Mouse (Mus musculus) retina, postnatal 7 days (tissue): Measurements from ENCODE around the gene Cyp2c70.
"Not testable (repeated sequence)": the region's sequence is repeated elsewhere in the genome, so short reads cannot be mapped to it uniquely, and the experiment has no call there.

ENCODE experiments used
- DNase-seq: peaks from one replicate; pipeline ENCODE4 v3.0.0-alpha.2; 2012; ENCODE audit warnings: low read depth, low spot score

Gene Cyp2c70

DNA sequence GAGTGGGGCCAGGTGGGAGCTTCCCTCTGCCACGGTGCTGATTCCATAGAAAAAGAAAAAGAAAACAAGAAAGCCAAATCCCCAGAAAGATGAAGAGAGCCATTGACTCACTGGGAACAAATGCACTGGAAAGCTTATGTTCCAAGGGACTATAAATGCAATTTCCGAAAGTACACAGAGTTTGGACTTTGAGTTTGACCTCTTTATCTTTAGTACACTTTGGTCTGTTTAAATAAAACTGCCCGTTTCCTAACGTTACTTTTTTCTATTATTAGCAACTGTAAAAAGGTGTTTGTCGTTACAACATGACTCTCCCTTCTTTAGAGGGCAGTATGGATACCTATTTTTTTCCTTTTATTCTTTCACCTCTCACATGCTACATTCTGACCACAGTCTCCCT is at the start of gene Cyp2c70:
TSS of gene Cyp2c70 (minus strand) at position 174 of the 400 bp plus-strand sequence.
- DNase-seq, result no peak

GRCm38 (mm10) chr19:40232560-40232959 is 45.4 kb upstream of the Cyp2c70 start:
- no peak for DNase-seq

DNA sequence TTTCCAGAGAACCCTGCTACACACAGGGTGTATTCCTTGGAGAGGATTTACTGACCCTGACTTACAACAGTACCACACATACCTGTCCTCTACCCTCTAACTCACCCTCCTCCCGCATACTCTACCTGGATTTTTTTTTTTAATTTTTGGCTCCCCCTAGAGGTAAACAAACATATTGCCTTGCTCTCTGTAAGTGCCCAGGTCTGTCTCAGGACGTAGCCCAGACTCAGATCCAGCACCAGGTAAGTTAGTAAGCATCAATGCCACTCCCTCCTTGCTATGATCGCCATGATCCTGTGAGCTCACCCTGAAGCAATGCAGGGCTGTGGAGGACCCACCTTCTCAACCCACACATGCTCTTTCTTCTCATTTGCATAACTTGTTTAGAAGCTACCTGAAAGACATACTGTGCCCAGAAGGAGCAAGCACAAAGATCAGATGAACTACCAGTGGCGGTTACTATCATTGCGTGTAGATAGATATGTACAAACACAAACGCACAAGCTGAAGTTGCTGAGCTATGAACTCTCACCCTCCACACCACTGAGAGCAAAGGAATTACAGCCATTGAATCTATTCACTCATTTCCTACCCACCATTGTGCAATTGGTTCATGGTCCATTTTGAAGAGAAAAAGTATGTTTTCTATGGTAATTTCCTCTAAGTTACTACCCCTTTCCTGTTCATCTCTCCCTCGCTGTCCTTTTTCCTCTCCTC is 44.9 kb upstream of the Cyp2c70 start:
- DNase-seq, result no peak

- no peak for DNase-seq
Measured at GRCm38 (mm10) chr19:40231074-40231738, 44.1 kb upstream of the Cyp2c70 start.

DNA sequence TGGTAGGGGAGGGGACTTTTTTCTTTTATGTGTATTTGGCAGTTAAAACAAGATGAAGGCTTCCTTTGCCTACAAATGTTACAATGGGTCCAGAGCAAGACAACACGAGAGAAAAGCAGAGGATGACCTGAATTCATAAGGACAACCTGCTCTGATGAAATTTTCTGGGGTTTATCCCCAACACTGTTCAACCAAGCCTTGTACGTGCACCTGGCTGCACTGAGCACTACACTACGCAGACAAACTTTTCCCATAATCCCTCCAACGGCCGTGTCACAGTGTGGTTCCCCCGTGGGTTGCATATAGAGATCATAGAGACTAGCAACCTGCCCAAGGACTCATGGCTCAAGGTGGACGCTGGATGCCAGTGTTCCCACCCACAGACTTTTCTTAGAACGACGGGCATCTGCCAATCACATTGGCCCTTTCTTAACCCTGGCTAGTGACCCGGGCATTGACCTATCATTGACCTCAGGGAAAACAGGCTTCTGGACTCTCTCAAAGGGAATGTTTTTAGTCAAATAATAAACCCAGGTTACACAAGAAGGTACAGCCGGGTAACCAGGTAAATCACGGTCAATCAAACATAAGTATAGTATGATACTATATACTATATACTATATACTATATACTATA is 39.5 kb upstream of the Cyp2c70 start:
- DNase-seq, result no peak

GRCm38 (mm10) chr19:40225761-40226110 is 38.6 kb upstream of the Cyp2c70 start:
- no peak for DNase-seq

GRCm38 (mm10) chr19:40225102-40225760 is 38.1 kb upstream of the Cyp2c70 start:
- peak; percentile 54 for DNase-seq

DNA sequence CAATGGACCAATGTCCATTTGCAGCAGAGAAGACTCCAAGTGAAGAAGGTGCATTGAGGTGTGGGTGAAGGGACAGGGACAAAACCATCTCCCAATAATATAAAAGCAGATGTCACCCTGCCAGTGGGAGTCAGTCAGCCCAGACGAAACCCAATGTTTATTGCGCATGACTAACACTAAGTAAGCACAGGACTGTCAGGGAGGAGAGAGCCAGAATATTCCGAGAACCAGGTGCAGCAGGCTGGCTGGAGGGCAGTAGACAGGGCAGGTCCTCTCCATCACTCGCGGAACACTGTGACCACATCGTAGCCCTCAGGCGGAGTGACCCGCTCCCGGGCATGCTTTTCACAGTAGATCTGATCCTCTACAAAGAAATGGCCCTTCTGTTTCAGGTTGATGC is 35.2 kb upstream of the Cyp2c70 start:
- DNase-seq, result not testable (repeated sequence)

DNA sequence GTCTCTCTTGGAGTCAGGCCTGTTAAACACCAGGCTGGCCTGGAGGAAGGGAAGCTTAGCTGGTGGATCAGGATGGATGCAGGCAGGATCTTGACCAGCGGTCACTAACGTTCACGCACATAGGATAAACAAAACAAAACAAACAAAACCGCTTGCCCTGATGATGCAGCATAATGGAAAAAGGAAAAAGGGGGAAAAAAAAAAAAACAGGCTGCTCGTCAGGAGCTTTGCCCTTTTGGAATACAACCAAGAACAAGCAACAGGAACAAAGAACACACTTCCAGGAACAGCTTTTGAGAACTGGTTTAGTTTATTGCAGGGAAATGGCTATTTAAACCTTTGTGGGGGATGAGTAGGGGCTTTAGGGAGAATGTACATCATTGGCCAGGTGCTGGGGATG is 33.7 kb upstream of the Cyp2c70 start:
- no peak for DNase-seq

- DNase-seq, result not testable (repeated sequence)
Measured at GRCm38 (mm10) chr19:40202947-40203346, 15.8 kb upstream of the Cyp2c70 start.

GRCm38 (mm10) chr19:40190596-40190995 is 3.5 kb upstream of the Cyp2c70 start:
- no peak for DNase-seq

- DNase-seq, result no peak
Measured at GRCm38 (mm10) chr19:40183600-40183999, 3.5 kb downstream of the Cyp2c70 start.

DNA sequence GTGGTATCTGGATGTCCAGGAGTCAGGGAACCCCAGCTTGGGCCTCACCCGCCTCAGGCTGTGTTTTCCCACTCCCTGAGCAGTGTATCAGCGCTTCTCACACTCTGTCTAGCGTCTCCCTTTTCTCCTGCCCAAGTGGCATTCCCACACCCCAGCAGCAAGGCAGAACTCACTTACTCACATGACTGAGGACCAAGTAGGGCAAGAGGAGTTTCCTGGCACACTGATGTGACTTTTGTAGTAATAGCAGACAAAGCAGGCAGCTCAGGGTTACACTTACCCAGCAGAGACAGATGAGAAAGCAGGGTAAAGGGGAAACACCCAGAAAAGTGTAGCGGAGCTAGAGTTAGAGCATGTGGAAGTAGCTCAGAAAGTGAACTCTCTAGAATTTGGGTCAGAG is 8.8 kb downstream of the Cyp2c70 start:
- DNase-seq, result no peak

- DNase-seq, result not testable (repeated sequence)
Measured at GRCm38 (mm10) chr19:40168391-40168790, 18.7 kb downstream of the Cyp2c70 start.

DNA sequence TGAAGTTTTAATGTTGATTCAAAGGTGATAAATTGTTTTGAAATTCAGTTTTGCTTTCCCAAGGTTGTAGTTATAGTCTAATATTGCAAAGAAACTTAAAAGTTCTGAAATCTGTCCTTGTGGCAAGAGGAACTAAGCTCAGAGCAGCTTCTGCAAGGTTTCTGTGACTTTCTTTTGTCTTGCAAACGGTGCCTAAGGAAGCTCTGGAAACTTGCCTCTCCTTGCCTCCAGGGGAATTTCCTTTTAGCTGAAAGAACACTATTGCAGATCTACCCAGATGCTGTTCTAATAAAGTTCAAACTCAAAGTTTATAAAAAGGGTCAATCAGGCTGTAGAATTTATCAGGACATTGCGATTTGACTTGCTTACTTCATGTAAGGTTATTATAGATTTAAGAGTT is 60.1 kb downstream of the Cyp2c70 start:
- DNase-seq, result not testable (repeated sequence)

DNA sequence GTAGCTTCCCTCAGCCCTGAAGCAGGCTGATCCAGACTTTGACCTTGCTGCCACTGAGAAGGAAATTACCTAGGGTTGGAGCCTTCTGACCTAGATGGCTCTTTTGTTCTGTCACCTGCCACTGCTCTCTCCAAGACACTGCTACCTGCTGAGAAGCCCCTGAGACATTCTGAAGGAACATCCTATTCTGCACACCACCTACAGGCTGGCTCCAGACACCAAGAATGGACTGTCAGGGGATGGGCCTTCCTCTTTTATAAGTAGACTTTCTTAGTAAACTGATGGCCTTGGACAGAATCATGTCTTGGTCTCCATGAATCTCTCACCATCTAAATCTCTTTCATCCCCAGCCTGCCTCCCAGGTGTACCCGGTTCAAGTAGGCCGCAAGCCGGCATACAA is 62.0 kb downstream of the Cyp2c70 start:
- not testable (repeated sequence) for DNase-seq

DNA sequence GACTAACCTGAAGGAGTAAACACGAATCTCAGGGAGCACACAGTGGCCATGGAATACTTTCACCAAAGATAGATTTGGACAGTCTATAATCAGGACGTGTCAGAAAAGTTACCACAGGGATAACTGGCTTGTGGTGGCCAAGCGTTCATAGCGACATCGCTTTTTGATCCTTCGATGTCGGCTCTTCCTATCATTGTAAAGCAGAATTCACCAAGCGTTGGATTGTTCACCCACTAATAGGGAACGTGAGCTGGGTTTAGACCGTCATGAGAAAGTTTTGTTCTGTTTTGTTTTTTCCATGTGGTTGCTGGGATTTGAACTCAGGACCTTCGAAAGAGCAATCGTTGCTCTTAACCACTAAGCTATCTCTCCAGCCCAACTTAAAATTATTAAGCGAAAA is 67.5 kb downstream of the Cyp2c70 start:
- not testable (repeated sequence) for DNase-seq
